Mouse (Mus musculus) limb, embryonic 14.5 days (tissue): ENCODE measurements around the gene Coro7. TPM values are rescaled to one million over a fixed set of nuclear protein-coding genes. Genes with fewer than 3 reads are reported as not detected.

ENCODE experiments used
- ATAC-seq: fragments of 200-750 bp; cut with Nextera tagmentation; 2 replicates; pipeline ENCODE4 v1.8.0; 2017; ENCODE audit warnings: low read depth, moderate number of reproducible peaks, moderate TSS enrichment; ENCODE audit not compliant: low FRiP score
- DNase-seq: peaks from one replicate; pipeline ENCODE4 v3.0.0-alpha.2; 2015; ENCODE audit warnings: low spot score
- H3K27ac ChIP-seq: fragments of 300-500 bp; sonication (generic); replicated peaks from 2 replicates; pipeline ENCODE4 v1.5.1; 2014; ENCODE audit warnings: low read depth, mild to moderate bottlenecking, low read length, moderate library complexity, mixed read lengths
- H3K27me3 ChIP-seq: fragments of 300-500 bp; sonication (generic); 2 replicates; pipeline ENCODE4 v1.6.1; 2014; ENCODE audit warnings: low read length, mixed read lengths; ENCODE audit not compliant: control insufficient read depth, insufficient read depth
- H3K36me3 ChIP-seq: fragments of 300-500 bp; sonication (generic); 2 replicates; pipeline ENCODE4 v1.6.1; 2014; ENCODE audit warnings: mild to moderate bottlenecking, low read length, moderate library complexity, mixed read lengths; ENCODE audit not compliant: control insufficient read depth, insufficient read depth
- H3K4me1 ChIP-seq: fragments of 300-500 bp; sonication (generic); 2 replicates; pipeline ENCODE4 v1.6.1; 2014; ENCODE audit warnings: antibody characterized with exemption, low read length, mixed read lengths; ENCODE audit not compliant: control insufficient read depth, insufficient read depth
- H3K4me2 ChIP-seq: fragments of 300-500 bp; sonication (generic); replicated peaks from 2 replicates; pipeline ENCODE4 v1.6.1; 2014; ENCODE audit warnings: low read depth, mild to moderate bottlenecking, low read length, moderate library complexity; ENCODE audit not compliant: severe bottlenecking
- H3K4me3 ChIP-seq: fragments of 300-500 bp; sonication (generic); replicated peaks from 2 replicates; pipeline ENCODE4 v1.5.1; 2014; ENCODE audit warnings: low read length
- H3K9ac ChIP-seq: fragments of 300-500 bp; sonication (generic); 2 replicates; pipeline ENCODE4 v1.6.1; 2014; ENCODE audit warnings: mild to moderate bottlenecking, low read depth, low read length, moderate library complexity; ENCODE audit not compliant: severe bottlenecking
- H3K9me3 ChIP-seq: fragments of 300-500 bp; sonication (generic); 2 replicates; pipeline ENCODE4 v1.6.1; 2016; ENCODE audit warnings: low read length; ENCODE audit not compliant: control insufficient read depth
- POLR2A ChIP-seq: fragments of 200-500 bp; IDR thresholded peaks from 2 replicates; pipeline ENCODE4 v1.8.0; 2012; ENCODE audit warnings: inconsistent platforms, mild to moderate bottlenecking, moderate library complexity, borderline replicate concordance; ENCODE audit not compliant: insufficient read depth, insufficient read length; ENCODE audit errors: extremely low read depth
- WGBS: fragments of 180-500 bp; shearing (Covaris S2); extraction: QIAGEN DNeasy Blood & Tissue Kit; methylation state at CpG from one replicate; pipeline ENCODE4 v1.1.7; 2014; 5-methylcytosine and 5-hydroxymethylcytosine counted together
- polyA plus RNA-seq, 2 experiments: library from polyadenylated mRNA; depleted of rRNA in 1 of 2; stranded (reverse) in 1 of 2; unstranded in 1 of 2; fragments of >200 nt; fragmentation: Nextera tagmentation in 1 of 2; extraction: Ambion mirVana in 1 of 2; gene quantifications; 2 replicates each; pipeline versions ENCODE4 v1.2.1 to v1.2.3; 2012 to 2014

The Coro7 gene
- polyA plus RNA-seq, 2 experiments, result 15.0 to 40.8 TPM

DNA sequence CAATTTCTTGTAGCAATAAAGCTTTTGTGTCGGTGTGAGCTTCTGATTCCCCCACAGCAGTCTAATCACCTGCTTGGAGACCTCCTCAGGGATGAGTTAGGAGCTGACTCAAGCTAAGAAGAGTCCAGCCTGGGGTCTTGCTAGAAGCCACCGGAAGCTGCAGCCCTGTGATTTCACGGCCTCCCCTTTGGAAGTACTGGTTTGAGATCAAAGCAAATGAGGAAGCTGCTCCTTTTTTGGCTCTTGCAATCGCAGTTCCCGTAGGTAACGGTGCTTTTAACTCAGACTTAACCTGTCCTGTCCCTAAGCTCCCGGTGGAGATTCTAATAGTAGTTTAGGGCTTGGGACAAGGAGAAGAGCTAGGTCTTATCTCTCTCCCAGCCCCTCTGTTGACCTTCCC is 100.9 kb downstream of the Coro7 start:
- Histone ChIP-seq H3K9me3 (no peaks in the 10 kb centered on the region), H3K4me1 (no peaks in the 10 kb centered on the region), H3K4me2 (no peak overlapping the region), H3K27me3 (no peaks in the 10 kb centered on the region), H3K4me3 (no peak overlapping the region), H3K9ac (no peak overlapping the region), H3K36me3 (no peaks in the 10 kb centered on the region), H3K27ac (no peak overlapping the region)
- WGBS, result 56% methylated on average over 7 of the region's 7 CpGs
- DNase-seq (no peak), ATAC-seq (no peak)
- TF ChIP-seq POLR2A, result no peak

DNA sequence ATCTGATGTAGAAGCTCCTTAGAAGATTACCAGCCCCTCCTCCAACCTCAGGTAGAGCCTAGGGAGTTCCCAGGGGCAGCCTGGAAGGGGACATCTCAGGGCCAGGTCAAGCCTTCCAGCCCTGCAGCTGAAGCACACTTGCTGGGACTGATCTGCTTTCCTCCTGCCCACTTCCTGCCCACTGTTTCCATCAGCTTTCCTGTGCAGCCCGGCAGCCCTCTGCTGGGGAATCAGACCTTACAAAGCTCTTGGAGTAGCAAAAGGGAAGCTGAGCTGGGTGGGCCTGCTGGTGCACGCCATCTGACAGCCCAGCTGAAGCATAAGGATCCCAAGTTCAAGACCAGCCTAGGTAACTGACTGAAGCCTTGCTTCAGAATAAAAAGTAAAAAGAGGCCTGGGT is 102.7 kb downstream of the Coro7 start:
- Histone ChIP-seq H3K27ac (no peak overlapping the region), H3K9me3 (no peaks in the 10 kb centered on the region), H3K4me2 (no peak overlapping the region), H3K4me1 (no peaks in the 10 kb centered on the region), H3K27me3 (no peaks in the 10 kb centered on the region), H3K9ac (no peak overlapping the region), H3K36me3 (no peaks in the 10 kb centered on the region), H3K4me3 (no peak overlapping the region)
- no peak for ATAC-seq
- DNase-seq, result no peak
- WGBS, result 54% methylated on average over 2 of the region's 2 CpGs
- no peak for TF ChIP-seq POLR2A

Other genes with a start within 250 kb of the Coro7 start
- 40.7 and 44.2 TPM in 2 replicates for gene Srl, start 138.0 kb downstream of the Coro7 start, polyA plus RNA-seq (2012; rRNA removed)
- gene Srl, start 138.0 kb downstream of the Coro7 start, polyA plus RNA-seq (2014; fragmentation: Nextera tagmentation; extraction: Ambion mirVana), result 47.3 and 53.7 TPM in 2 replicates
- 29.9 and 31.5 TPM in 2 replicates for gene Tfap4, start 119.9 kb downstream of the Coro7 start, polyA plus RNA-seq (2012; rRNA removed)
- gene Tfap4, start 119.9 kb downstream of the Coro7 start, polyA plus RNA-seq (2014; fragmentation: Nextera tagmentation; extraction: Ambion mirVana), result 19.6 and 22.8 TPM in 2 replicates
- 83.8 and 110 TPM in 2 replicates for gene Glis2, start 85.1 kb downstream of the Coro7 start, polyA plus RNA-seq (2012; rRNA removed)
- 45.9 and 53.3 TPM in 2 replicates for gene Glis2, start 85.1 kb downstream of the Coro7 start, polyA plus RNA-seq (2014; fragmentation: Nextera tagmentation; extraction: Ambion mirVana)
- gene Pam16, start 54.8 kb downstream of the Coro7 start, polyA plus RNA-seq (2012; rRNA removed), result 72.7 and 80.1 TPM in 2 replicates
- gene Pam16, start 54.8 kb downstream of the Coro7 start, polyA plus RNA-seq (2014; fragmentation: Nextera tagmentation; extraction: Ambion mirVana), result 92.5 and 94.1 TPM in 2 replicates
- 75.7 and 117 TPM in 2 replicates for gene Vasn, start 39.8 kb downstream of the Coro7 start, polyA plus RNA-seq (2012; rRNA removed)
- gene Vasn, start 39.8 kb downstream of the Coro7 start, polyA plus RNA-seq (2014; fragmentation: Nextera tagmentation; extraction: Ambion mirVana), result 35.7 and 36.8 TPM in 2 replicates
- gene Dnaja3, start 39.8 kb downstream of the Coro7 start, polyA plus RNA-seq (2012; rRNA removed), result 27.0 and 30.2 TPM in 2 replicates
- gene Dnaja3, start 39.8 kb downstream of the Coro7 start, polyA plus RNA-seq (2014; fragmentation: Nextera tagmentation; extraction: Ambion mirVana), result 52.4 and 54.7 TPM in 2 replicates
- 64.3 and 71.5 TPM in 2 replicates for gene Nmral1, start 39.6 kb upstream of the Coro7 start, polyA plus RNA-seq (2012; rRNA removed)
- gene Nmral1, start 39.6 kb upstream of the Coro7 start, polyA plus RNA-seq (2014; fragmentation: Nextera tagmentation; extraction: Ambion mirVana), result 70.9 and 82.0 TPM in 2 replicates
- 56.0 and 63.1 TPM in 2 replicates for gene Hmox2, start 46.6 kb upstream of the Coro7 start, polyA plus RNA-seq (2012; rRNA removed)
- gene Hmox2, start 46.6 kb upstream of the Coro7 start, polyA plus RNA-seq (2014; fragmentation: Nextera tagmentation; extraction: Ambion mirVana), result 96.6 and 106 TPM in 2 replicates
- 84.8 and 110 TPM in 2 replicates for gene Cdip1, start 110.5 kb upstream of the Coro7 start, polyA plus RNA-seq (2012; rRNA removed)
- gene Cdip1, start 110.5 kb upstream of the Coro7 start, polyA plus RNA-seq (2014; fragmentation: Nextera tagmentation; extraction: Ambion mirVana), result 80.8 and 81.2 TPM in 2 replicates
- not detected in 2 replicates for gene 4930562C15Rik, start 155.6 kb upstream of the Coro7 start, polyA plus RNA-seq (2012; rRNA removed)
- gene 4930562C15Rik, start 155.6 kb upstream of the Coro7 start, polyA plus RNA-seq (2014; fragmentation: Nextera tagmentation; extraction: Ambion mirVana), result 0.37 and 0.70 TPM in 2 replicates
- 32.5 and 42.3 TPM in 2 replicates for gene Ubald1, start 200.5 kb upstream of the Coro7 start, polyA plus RNA-seq (2012; rRNA removed)
- 42.0 and 44.3 TPM in 2 replicates for gene Ubald1, start 200.5 kb upstream of the Coro7 start, polyA plus RNA-seq (2014; fragmentation: Nextera tagmentation; extraction: Ambion mirVana)
- gene Mgrn1, start 206.5 kb upstream of the Coro7 start, polyA plus RNA-seq (2012; rRNA removed), result 101 and 132 TPM in 2 replicates
- 87.7 and 92.7 TPM in 2 replicates for gene Mgrn1, start 206.5 kb upstream of the Coro7 start, polyA plus RNA-seq (2014; fragmentation: Nextera tagmentation; extraction: Ambion mirVana)